Mouse (Mus musculus) T-helper 17 cell (primary cell): ENCODE measurements around the gene Adamtsl4.
"Not testable (repeated sequence)": the region's sequence is repeated elsewhere in the genome, so short reads cannot be mapped to it uniquely, and the experiment has no call there.

Experiments used
- in situ Hi-C, 2 experiments: fragments of 300-600 bp; cut with MboI, MseI; formaldehyde crosslinking; loops; 1 replicate in 1 of 2; 2 replicates in 1 of 2; pipeline ENCODE4 v1.15.1; 2025; ENCODE audit warnings: high pct_unique_total_duplicates in 2 of 2

The Adamtsl4 gene

GRCm38 (mm10) chr3:95701085-95701484 lies 13.4 kb upstream of the Adamtsl4 start:
- in situ Hi-C loops: no loop called here

DNA sequence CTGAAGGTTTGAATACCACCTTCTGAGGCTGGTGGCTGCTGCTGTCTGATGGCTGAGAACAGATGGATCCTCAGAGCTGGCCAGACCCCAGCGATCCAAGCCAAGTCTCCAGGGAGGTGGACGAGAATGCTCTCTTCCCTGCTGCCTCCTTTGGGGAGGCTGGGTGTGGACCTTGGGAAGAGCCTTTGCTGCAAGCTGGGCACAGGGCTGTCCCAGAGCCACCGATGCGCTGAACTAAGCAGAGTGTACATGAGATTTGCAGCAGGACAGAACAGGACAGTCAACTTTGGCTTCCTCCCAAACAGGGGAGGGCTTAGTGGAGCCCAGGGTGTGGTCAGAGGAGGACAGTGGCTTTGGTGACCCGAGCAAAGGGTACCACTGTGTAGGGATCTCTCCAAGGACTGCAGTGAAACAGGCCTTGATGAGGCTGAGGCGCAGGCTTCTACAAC lies 12.5 kb upstream of the Adamtsl4 start:
- in situ Hi-C loops: no loop called here

GRCm38 (mm10) chr3:95698286-95698685 lies 10.6 kb upstream of the Adamtsl4 start:
- in situ Hi-C loops: no loop called here

- in situ Hi-C loops: no loop called here
These were observed 8.6 kb upstream of the Adamtsl4 start for GRCm38 (mm10) chr3:95696360-95696759.

- in situ Hi-C loops: no loop called here
These were observed 8.1 kb upstream of the Adamtsl4 start for GRCm38 (mm10) chr3:95695796-95696195.

DNA sequence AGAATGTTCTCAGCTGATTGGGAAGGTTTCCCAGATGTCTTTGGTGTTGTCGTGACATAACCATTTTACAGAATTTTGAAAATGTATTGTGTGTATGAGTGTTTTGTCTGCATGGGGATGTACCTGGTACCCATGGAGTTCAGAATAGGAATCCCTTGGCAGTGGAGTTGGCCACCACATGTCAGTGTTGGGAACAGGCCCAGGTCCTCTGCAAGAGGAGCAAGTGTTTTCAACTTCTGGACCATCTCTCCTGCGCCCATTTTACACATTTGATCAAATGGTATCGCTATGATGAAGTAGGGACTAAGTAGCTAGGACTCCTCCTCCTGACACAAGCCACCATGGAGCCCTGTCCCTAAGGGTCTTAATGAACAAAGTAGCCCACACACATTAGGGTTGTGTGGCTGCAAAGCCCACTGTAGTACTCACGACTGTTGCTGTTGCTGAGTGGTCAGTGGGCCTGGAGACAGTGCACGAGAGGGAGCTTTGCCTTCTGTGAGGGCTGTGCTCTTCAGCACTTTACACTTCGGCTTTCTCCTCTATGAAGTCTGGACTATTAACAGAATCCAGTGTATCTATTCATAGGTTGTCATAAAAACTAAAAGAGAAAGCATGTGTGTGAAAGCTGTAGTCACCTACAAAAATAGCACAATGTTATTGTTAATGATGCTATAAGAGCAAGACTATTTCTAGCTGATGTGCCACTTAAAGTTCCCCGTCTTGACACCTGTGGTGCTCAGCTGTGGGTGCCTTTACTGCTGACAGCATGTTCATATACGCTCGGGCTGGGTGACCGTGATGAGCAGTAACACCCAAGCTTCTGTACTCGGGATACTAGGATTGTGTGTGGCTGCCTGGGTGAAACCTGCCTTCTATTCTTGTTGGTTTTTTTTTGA lies 7.3 kb upstream of the Adamtsl4 start:
- in situ Hi-C loops: no loop called here

GRCm38 (mm10) chr3:95693821-95694807 lies 6.4 kb upstream of the Adamtsl4 start:
- in situ Hi-C loops: no loop called here

DNA sequence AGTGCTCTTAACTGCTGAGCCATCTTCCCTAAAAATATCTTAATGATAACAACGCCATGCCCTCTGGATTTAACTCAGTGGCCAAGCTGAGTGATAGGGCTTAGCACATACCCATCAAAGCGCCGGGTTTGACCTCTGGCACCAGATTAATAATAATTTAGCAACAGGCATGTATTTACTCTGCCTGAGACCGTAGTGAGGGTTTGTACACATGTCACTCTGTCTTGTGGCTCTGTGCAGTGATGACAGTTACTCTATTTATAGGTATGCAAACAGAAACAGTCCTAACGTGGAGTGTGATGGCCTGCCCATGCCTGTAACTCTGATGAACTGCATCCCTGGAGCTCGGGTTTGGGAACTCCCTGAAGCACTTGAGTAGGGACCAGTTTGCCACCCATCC lies 5.0 kb upstream of the Adamtsl4 start:
- in situ Hi-C loops: no loop called here

DNA sequence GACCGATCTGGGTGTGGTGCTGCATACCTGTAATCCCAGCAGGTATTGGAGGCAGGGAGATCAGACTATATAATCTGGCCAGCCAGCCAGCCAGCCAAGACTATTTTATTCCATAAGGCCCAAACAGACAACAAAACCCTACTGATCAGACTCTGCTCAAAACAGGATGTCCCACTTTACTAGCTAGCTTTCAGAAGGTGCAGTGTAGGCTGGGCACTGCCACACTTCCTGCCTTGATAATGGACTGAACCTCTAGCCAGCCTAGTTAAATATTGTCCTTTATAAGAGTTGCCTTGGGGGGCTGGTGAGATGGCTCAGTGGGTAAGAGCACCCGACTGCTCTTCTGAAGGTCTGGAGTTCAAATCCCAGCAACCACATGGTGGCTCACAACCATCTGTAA lies 2.8 kb upstream of the Adamtsl4 start:
- in situ Hi-C loops: not testable (repeated sequence)

- in situ Hi-C loops: no loop called here
These were observed 2.2 kb upstream of the Adamtsl4 start for GRCm38 (mm10) chr3:95689940-95690339.

GRCm38 (mm10) chr3:95689171-95689915 lies 1.6 kb upstream of the Adamtsl4 start:
- in situ Hi-C loops: no loop called here

GRCm38 (mm10) chr3:95687168-95687523 lies 571 bp downstream of the Adamtsl4 start:
- in situ Hi-C loops: no loop called here

DNA sequence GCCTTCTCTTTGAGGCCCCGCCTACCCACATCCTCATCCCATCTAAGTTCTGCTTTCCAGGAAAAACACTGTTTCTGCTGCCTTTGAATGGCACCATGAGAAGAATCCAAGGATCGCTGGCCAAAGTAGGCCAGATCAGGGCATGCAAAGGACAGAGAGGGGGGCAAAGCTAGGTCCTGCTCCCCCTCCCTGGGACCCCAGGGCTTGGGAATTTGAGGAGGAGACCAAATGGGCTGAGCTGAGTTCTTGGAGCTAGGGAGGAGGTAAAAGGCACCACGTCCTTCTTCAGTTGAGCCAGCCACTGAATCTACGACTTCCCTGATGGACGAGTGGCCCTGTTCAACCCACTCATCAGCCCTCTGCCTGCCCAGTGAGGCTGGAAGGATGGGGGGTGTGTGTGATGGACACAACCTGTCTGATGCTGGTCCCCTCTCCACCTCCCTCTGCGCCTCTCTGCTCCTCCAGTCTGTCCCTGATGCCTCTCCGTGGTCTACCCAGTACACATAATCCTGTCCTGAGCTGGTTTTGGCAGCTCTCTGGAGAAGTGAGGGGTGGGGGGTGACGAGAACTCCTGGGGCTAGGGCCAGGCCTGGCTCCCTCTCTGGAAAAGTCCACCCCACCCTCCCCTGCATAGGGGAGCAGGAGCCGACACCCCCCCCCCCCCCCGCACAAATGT lies 1.1 kb downstream of the Adamtsl4 start:
- in situ Hi-C loops: no loop called here

- in situ Hi-C loops: no loop called here
These were observed 2.0 kb downstream of the Adamtsl4 start for GRCm38 (mm10) chr3:95685701-95686100.

- in situ Hi-C loops: no loop called here
These were observed 2.4 kb downstream of the Adamtsl4 start for GRCm38 (mm10) chr3:95685301-95685700.

- in situ Hi-C loops: loop anchor here in 1 of 2 experiments (5.0 kb wide), 1 partner anchor 82 kb away; no protein-coding TSS in a partner anchor
These were observed 2.9 kb downstream of the Adamtsl4 start for GRCm38 (mm10) chr3:95684846-95685245.

DNA sequence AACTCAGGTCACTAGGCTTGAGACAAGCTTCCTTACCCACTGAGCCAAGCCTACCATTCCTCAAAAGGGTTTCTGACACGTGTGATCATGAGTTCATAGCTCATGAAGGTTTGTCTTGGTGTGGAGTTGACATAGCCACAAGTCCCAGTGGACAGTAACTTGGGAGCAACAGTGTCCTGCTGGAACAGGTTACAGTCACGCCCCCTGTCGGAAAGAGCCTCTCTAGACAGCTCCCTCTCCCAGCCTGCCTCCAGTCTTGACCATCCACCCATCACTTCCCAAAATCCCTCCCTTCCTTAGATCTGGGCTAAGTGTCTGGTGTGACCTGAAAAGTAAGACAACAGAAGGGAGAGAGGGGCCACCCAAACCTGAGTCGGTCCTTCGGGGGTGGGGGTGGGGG lies 4.8 kb downstream of the Adamtsl4 start:
- in situ Hi-C loops: loop anchor here in 1 of 2 experiments (5.0 kb wide), 1 partner anchor 84 kb away; no protein-coding TSS in a partner anchor

GRCm38 (mm10) chr3:95681365-95681764 lies 6.4 kb downstream of the Adamtsl4 start:
- in situ Hi-C loops: loop anchor here in 1 of 2 experiments (5.0 kb wide), 1 partner anchor 86 kb away; no protein-coding TSS in a partner anchor

DNA sequence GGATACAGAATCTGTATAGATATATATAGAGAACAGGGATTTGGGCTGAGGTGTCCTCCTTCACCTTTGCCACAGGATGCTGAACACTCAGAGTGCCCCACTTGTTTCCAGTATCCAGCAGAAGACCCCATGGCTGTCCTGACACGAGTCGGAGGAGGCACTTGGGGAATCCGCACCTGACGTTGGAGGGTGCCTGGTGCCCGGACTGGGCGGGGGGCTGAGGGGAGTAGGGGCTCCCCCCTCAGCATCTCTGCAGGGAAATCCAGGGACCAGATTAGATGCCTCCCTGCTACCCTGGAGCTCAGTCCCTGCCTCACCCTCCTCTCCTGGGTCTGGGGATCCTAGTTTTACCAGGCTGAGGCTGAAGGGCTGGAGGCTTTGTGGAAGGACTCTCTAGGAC lies 7.0 kb downstream of the Adamtsl4 start:
- in situ Hi-C loops: loop anchor here in 1 of 2 experiments (5.0 kb wide), 1 partner anchor 87 kb away; no protein-coding TSS in a partner anchor

DNA sequence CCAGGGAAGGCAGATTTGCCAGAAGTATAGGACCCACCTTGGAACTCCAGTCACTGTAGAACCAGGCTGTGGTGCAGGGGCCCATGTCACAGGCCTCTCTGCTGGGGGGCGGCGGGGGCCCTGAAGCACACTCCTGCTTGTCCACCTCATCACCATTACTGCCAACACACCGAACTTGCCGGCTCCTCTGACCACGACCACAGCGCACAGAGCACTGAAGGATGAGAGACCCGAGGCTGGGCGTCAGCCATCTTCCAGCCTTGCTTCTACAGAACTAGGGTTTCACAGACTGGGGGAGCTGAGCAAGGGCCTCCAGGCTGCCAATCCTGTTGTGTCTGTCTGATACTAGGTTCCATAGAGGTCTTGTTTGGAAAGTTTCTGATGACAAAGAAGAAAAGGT lies 8.2 kb downstream of the Adamtsl4 start:
- in situ Hi-C loops: loop anchor here in 1 of 2 experiments (5.0 kb wide), 1 partner anchor 42 kb away; no protein-coding TSS in a partner anchor
